Mouse (Mus musculus) ES-Bruce4 (cell line): ENCODE data around the gene Krt28.

Experiments used
- CTCF ChIP-seq: IDR thresholded peaks from one replicate; pipeline ENCODE4 v1.8.1; 2011; ENCODE audit warnings: low read depth, low read length
- POLR2A ChIP-seq: IDR thresholded peaks from one replicate; pipeline ENCODE4 v1.8.1; 2011; ENCODE audit warnings: low read length; ENCODE audit not compliant: insufficient read depth

DNA sequence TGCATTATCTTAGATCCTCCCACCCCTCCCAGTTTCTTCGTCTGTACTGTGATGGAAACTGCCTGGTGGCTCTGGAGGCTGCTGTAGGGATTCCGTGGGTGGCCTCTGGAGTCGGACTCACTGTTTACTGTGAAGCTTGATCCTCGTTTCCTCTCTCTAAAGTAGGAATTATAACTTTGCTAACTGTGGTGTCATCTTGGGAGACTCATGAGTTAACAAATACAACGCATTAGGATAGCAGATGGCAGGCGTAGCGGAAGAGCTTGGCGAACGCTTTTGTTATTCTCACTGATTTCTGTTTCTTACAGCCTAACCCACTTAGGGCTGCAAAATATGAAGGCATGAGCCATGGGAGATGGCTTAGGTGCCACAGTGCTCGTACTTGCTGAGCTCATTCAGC, 17.8 kb upstream of the Krt28 start:
- TF ChIP-seq CTCF = no peak
- no peak for TF ChIP-seq POLR2A
